Mouse (Mus musculus): ENCODE results near the gene Carns1.

Carns1 gene

DNA sequence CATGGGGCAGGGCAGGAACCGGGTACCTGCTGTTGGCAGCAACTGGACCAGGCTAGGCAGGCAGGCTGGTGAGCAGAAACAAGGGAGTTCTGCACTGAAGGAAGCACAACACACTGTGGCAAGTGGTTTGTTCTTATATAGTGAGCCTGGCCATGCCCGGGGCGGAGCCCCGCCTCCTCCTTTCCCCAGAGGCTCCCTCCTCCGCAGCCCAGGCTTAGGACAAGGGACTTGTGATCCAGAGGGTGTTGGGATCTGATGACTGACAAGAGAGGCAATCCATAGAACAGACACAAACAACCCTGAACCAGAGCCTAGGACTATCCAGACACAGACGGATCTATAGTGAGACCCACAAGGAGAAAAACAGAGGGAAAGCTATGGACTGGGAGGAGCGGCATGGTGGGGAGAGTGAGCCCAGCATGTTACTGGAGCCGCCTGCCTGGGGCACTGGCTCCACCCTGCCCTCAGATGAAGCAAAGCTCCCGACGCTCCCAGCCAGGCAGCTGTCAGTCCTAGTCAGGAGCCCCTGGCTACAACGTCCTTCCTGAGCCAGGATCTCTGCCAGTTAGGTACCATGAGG, at the start of gene Carns1:
Gene Carns1 (minus strand): TSS at position 112 of the 580 bp plus-strand sequence.
- WGBS, result 18% methylated on average over 11 of the region's 11 CpGs

DNA sequence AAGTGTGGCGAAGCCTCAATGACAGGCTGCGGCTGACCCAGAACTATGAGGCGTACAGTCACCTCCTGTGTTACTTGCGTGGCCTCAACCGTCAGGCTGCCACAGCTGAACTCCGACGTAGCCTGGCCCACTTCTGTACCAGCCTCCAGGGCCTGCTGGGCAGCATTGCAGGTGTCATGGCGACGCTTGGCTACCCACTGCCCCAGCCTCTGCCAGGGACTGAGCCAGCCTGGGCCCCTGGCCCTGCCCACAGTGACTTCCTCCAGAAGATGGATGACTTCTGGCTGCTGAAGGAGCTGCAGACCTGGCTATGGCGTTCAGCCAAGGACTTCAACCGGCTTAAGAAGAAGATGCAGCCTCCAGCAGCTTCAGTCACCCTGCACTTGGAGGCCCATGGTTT, 46.9 kb upstream of the Carns1 start:
- WGBS, result 83% methylated on average over 11 of the region's 11 CpGs

DNA sequence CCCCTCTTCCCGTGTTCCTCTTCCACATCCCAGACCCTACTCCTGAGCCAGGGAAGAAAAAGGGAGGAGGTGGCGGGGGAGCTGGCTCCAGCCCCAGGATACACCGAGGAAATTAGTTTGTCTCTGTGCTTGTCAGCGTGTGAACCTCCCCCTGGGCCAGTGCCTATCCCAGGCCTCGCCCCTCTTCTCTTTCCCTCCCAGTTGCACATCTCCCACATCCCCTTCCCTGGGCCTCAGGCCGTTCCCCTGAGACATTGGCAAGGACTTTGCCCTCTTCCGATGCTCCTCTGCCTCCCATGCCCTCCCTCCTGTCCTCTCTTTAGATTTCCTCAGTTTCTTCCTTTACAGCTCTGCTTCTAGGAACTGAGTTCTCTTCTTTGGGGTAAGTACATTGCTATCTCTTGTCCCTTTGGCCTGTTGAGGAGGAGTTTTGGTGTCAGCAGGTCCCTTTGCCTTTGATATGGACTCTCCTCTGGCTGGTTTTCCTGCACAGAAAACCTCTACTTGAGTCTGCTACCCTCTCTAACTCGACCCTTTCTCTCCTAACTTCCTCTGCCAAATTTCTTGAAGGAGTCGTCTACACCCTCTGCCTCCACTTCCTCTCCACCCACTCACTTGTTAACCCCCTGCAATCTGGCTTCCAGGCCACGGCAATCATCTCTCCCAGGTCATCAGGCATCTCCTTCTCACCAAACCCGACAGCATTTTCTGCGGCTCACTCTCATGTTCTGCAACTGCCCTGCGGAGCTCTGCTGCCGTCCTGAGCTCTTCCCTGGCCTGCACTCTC, 45.9 kb upstream of the Carns1 start:
- 48% methylated on average over 14 of the region's 14 CpGs for WGBS

DNA sequence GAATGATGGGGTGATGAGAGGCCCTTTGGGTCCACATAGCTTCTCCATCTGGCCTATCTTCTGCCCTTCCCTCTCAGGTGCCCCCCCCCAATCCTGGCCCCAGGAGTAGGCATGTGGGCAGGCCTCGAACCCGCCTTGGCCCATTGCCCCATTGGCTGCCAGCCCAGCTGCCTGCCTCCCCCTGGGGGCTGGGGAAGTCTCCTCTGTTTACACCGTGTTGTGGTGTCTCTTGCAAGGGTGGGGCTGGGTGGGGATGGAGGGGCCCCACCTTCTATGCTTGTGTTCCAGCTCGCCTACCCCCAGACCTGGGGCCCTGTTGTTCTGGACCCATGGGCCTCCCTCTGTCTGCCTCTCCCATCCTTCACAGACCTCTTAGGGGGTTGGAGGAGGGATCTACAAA, 45.1 kb upstream of the Carns1 start:
- WGBS, result 39% methylated on average over 4 of the region's 4 CpGs

DNA sequence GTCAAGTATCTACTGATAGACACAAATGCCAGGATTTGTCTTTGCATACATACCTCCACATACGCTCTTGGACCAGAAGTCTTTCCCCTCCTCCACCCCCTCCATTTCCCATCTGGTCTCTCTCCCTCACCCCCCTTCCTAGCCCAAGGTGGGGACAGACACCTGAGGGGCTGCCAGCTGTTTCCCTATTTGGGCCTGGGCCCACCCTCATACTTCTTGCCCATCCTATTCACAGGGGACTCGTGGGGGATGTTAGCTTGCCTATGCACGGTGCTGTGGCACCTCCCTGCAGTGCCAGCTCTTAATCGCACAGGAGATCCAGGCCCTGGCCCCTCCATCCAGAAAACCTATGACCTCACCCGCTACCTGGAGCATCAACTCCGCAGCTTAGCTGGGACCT, 44.7 kb upstream of the Carns1 start:
- WGBS, result 87% methylated on average over 6 of the region's 6 CpGs

DNA sequence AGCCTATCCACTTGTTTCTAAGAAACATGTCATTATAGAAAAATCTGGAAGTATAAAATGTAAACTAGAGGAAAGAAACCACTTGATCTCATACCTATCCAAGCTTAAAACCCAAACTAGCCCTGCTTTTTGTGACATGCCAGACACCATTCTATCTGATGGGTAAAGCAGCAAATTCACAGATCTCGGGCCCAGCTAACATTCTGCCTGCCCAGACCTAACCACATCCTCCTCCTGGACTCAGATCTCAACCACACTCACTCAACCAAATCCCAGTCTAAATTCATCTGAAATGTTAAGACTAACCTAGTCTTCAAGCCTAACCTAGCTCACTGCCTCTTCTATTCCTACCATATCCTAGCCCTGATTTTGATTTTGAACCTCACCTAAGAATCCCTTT, 43.5 kb upstream of the Carns1 start:
- 88% methylated on average over 1 of the region's 1 CpGs for WGBS

DNA sequence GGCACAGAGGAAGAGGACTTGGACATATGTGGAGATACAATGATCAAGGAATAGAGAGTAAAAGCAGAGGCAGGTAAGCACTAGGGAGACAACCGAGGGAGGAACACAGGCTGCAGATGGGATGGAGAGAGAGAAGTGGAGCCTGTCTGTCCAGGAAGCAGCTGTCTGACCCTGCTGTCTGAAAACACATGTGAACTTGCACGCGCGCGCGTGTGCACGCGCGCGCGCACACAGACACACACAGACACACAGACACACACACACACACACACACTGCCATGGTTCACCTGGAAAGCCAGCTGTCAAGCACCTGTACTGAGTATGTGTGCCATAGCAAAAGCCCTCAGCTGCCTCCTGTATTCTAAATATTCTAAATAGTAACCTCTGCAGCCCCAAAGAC, 43.0 kb upstream of the Carns1 start:
- 95% methylated on average over 11 of the region's 11 CpGs for WGBS

DNA sequence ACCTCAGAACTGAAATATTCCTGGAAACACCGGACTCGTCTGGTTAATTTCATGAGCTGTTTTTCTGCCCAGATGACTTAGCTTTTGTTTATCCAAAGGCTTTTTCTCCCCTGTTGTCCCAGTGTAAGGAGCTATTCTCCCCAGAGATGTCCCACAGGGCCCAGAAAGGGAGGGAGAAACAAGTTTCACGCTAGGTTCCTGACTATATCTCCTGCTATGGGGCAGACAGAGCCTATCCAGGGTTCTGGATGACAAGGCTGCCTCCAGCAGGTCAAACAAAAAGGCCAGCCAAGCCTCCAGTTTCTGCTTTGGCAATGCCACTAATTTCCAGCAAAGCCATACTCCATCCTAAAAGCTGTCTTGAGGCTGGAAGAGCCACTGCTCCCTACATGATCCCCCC, 42.6 kb upstream of the Carns1 start:
- 69% methylated on average over 3 of the region's 3 CpGs for WGBS

DNA sequence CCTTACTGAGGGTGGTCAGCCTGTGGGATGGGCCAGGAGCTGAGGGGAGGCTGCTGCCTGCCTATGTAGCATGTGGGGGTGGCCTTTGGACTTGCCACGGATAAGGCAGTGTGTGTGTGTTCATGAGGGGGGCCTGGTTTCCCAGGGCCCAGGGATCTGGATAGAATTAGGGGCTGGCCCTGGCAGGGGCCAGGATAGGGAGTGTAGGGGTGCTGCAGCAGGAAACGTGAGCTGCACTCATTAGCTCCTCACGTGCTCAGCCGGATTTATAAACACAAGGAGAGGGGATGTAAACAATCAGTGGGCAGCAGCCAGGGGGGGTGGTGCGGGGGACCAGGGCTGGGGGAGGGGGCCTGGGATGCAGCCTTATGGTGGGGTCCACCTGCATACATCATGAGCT, 41.9 kb upstream of the Carns1 start:
- WGBS, result 47% methylated on average over 5 of the region's 5 CpGs

DNA sequence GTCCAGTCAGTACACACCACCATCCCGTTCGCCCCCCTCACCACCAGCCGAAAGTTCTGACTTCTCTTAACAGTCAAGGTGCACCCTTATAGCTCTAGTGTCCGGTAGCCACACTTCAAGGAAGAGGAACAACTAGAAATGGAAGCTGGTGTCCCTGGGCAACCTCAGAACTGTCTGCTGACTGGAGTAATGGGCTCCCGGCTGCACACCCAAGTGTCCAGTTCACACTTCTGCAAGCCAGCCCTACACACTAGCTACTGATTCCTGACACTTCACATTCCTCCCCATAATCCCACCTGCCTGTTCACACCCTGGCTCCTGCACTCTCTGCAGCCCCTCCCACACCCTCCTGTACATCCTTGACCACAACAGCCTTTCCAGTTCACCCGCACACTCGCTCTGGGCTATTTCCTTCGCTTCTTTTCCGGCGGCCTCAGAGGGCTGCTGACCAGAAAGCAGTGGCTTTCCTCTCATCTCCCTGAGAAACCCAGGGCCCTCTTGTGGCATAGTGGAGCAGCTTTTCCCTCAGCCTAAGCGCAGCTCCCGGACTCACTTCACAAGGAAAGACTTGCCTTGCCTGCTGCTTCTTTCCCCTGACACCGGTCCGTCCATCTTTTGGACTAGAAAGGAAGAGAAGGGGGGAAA, 40.9 kb upstream of the Carns1 start:
- WGBS, result 28% methylated on average over 14 of the region's 14 CpGs

DNA sequence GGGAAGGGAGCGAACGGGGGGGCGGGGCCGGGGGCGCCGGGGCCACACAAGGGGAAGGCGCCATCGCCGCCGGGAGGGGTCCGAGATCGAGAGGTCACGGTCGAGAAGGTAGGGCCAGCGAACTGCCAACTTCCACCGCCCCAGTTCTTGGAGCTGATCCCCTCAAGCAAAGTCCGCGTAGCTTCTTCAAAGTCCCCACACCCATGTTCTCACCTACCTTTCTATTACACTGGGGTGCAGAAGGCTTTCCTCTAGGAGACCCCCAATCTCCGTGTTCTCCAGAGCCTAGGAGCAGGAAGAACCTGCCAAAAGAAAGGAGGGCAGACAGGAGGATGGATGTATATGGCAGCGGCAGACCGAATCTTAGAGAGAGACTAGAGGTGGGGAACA, 40.2 kb upstream of the Carns1 start:
- WGBS, result 9% methylated on average over 16 of the region's 21 CpGs

DNA sequence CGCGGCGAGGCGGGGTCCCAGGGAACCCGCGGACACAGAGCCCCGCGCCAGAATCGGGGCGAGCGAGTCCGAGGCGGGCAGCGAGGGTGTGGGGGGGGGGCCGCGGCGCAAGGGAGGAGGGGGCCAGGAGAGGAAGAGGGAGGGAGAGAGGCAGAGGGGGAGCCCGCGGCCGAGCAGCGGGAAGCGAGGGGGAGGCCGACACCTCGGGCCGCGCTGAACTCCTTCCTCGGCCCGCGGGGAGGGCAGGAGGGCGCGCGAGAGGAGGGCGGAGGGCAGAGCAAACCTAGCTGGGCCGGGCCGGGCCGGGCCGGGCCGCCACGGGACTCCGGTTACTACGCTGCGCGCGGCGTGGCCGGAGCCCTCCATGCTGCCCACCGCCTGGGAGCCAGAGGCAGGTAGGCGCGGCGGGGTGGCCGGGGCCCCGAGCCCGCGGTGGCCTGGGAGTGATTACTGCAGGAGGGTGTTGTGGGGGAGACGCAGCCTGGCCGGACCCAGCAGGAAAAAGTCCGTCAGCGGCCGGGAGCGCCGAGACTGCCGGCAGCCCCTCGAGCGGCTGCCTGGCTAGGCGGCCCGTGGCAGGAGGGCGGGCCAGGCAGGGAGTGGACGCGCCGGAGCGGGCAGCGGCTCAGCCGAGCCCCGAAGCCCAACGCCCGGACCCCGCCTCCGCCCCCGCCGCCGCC, 39.6 kb upstream of the Carns1 start:
- under 1% methylated on average over 56 of the region's 81 CpGs for WGBS

DNA sequence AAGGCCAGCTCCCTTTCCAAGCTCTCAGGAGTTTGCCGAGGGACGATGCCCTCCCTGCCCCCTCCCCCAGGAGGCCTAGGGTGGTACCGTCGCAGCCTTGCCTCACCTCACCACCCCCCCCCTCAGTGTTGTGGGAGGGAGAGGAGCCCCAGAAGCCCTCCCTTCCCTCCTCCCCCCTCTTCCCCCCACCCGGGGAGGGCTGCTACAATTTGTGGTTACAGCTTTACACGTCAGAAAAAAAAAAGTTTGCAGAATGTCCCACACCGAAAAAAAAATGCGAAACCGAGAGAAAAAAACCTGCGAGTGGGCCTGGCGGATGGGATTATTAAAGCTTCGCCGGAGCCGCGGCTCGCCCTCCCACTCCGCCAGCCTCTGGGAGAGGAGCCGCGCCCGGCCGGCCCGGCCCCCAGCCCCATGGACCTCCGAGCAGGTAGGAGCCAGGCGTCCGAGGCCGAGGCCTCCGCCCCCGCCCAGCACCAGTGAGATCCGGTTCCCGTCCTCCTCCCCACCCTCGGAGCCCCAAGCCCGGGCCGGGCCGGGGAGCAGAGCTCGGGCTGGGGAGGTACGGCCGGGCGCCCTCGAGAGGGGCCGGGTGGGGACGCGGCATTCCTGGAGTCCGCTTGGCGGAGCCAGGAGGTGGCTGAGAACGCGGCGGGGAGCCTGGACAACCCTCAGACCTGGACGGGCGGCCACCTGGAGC, 38.9 kb upstream of the Carns1 start, which contains the start of the genes Clcf1 and AC109138.7:
Gene Clcf1 (plus strand): TSS at position 168 of the 700 bp plus-strand sequence.
Gene AC109138.7 (plus strand): TSS at position 287 of the 700 bp plus-strand sequence.
- 2% methylated on average over 49 of the region's 49 CpGs for WGBS

DNA sequence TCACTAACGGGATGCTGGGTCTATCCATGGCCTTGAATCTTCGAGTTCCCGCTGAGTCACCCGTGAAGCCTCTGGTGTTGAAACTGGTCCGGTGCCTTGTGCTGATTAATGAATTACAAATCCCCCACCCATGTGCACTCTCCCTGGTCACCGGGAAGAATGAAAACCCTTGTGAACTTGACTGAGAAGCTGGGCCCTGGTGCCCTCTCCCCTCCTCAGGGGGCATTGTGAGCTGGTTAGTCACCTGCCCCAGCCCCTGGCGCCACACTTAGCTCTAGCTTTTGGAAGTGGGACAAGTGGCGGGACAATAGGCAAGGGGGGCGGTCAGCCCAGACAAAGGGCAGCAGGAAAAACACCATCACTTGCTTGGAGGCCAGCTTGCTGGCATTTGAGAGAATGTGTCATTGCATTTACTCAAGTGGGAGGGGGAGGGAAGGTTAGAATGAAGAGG, 38.3 kb upstream of the Carns1 start:
- 38% methylated on average over 9 of the region's 9 CpGs for WGBS

DNA sequence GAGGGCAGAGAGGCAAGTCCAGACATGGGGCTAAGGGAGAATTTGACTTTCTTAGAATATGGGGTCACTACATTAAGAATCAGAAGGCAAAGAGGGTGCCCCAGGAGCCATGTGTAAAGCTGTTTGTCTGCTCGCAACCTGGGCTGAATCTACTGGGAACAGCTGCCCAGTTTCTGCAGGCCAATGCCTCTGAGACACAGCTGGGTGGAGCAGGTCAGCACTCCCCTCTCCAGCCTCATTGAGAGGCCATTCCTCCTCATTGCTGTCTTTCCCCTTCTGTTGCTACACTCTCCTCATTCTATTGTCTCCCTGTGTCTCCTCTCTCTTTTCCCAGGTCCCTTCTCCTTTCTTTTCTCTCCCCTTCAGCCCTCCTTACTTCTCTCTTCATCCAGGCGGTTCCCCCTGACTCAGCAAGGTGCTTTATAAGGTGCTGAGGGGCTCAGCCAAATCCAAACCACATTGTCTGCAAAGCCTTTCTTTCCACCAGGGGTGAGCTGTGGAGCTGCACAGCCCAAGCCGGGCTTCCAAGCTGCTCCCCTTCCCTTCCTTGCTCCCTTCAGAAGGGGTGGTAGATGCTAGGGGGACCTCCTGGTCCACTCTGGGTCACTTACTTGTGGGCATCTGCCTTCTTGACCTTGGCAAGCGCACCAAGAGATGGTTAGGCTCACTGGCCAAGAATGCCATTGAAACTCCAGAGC, 36.8 kb upstream of the Carns1 start:
- WGBS, result 76% methylated on average over 4 of the region's 4 CpGs

DNA sequence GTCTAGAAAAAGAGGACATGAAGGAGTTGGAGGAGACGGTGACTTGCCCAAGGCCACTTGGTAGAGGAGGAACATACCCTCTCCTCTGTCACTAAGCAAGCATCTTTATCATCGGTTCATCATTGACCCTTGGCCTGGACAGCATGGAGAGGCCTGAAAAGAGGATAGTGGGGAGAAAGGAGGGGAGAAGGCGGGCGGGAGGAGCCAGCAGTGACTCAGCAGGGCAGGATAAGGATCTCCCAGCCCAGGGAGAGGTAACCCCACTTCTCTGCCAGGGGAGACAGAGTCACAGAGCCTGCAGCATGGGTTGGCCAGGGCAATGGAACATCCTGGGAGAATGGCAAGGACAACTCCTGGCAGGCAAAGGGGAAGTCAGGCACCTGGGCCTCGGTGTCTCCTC, 33.3 kb upstream of the Carns1 start:
- WGBS, result 84% methylated on average over 5 of the region's 5 CpGs

DNA sequence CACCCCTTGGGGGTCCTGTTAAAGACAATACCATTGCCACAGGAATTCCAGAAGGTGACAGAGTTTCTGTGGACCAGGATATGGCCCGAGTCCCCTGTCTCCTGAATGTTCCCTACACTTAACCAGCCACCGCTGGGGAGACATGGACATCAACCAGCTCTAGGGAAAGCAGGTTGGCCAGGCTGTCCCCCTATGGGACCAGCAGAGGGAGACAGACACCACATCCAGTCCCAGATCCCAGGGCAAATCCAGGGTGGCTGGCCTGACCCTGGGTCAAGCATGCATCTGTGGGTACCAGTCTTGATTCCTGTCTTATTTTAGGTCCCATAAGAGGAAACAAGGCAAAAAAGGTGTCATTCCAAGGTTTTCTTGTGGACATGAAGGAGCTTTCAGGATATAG, 31.7 kb upstream of the Carns1 start:
- WGBS, result 9% methylated on average over 2 of the region's 2 CpGs

DNA sequence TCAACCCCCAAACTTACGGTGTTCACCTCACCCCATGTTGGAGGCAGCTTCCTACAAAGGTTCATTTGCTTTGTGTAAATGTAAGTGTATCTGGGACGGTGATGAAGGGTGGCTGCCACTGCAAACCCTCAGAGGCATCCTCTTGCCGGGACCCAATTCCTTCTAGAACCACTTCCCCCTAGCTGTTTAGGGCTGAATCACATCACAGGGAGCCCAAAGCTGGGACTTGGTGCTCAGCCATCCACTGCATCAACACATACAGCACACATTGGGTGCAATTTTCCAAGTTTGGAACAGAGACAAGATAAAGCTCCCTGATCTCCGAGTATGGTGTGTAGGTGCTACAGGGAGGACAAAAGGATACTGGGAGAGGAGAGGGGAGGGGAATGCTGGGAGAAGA, 29.6 kb upstream of the Carns1 start:
- WGBS, result 54% methylated on average over 4 of the region's 4 CpGs

DNA sequence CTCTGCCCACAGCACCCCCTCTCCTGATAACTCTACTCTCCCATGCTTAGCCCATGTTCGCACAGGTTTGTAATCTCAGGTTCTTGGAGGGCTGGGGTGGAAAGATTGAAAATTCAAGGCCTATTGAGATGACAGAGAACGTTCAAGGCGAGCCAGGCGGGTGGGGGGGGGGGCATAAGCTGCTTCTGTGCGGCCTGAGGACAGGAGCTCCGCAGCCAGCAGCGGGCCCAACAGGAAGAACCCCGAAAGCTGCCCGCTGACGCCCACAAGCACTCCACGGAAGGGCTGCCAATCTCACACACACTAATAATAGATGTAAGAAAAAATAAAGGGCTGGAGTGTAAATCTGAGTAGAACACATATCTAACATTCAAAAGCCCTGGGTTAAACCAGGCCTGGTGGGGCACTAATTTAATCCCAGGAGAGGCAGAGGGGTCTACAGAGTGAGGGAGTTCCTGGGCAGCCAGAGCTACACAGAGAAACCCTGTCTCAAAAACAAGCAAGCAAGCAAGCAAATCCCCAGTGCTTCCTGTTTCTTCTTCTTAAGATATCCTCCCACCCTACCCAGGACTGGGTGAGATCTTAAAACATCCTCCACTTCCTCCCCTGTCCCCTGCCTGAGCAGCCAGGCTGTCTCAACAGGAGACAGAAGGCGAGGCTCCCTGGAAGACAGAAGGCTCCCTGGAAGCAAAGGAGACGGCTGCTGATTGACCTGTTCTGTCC, 28.5 kb upstream of the Carns1 start:
- 24% methylated on average over 13 of the region's 13 CpGs for WGBS

DNA sequence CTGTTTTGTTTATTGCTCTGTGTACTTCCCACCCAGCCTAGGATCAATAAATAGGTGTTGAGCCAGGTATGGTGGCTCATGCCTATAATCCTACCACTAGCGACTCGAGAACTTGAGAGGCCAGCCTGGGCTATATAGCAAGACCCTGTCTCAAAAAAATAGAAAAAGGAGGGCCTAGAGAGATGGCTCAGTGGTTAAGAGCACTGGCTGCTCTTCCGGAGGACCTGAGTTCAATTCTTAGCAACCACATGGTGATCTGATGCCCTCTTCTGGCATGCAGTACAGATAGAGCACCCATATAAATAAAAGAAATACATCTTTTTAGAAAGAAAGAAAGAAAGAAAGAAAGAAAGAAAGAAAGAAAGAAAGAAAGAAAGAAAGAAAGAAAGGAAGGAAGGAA, 27.9 kb upstream of the Carns1 start:
- 51% methylated on average over 3 of the region's 3 CpGs for WGBS

Data from cerebral cortex, adult 2 months (tissue).